Mouse (Mus musculus) forebrain, embryonic 16.5 days (tissue): ENCODE measurements at regions not wholly inside any gene's neighbourhood (a gene's known extent, or its start where the extent isn't known, plus 50 kb on each side); places are given as distances from the start of the nearest gene placed in this dataset.

Experiments used
- ATAC-seq: fragments of 200-750 bp; cut with Nextera tagmentation; 2 replicates; pipeline ENCODE4 v1.8.0; 2017; ENCODE audit warnings: mild to moderate bottlenecking, moderate library complexity
- H3K27ac ChIP-seq: fragments of 300-500 bp; sonication (generic); 2 replicates; pipeline ENCODE4 v1.5.1; 2014; ENCODE audit warnings: low read length, control low read depth
- H3K27me3 ChIP-seq: fragments of 300-500 bp; sonication (generic); replicated peaks from 2 replicates; pipeline ENCODE4 v1.6.1; 2014; ENCODE audit warnings: low read length; ENCODE audit not compliant: control insufficient read depth, insufficient read depth
- H3K36me3 ChIP-seq: fragments of 300-500 bp; sonication (generic); 2 replicates; pipeline ENCODE4 v1.6.1; 2014; ENCODE audit not compliant: control insufficient read depth, insufficient read depth
- H3K4me1 ChIP-seq: fragments of 300-500 bp; sonication (generic); replicated peaks from 2 replicates; pipeline ENCODE4 v1.6.1; 2014; ENCODE audit warnings: low read length; ENCODE audit not compliant: control insufficient read depth, insufficient read depth
- H3K4me2 ChIP-seq: fragments of 300-500 bp; sonication (generic); 2 replicates; pipeline ENCODE4 v1.6.1; 2014; ENCODE audit warnings: mild to moderate bottlenecking, low read length, control low read depth
- H3K4me3 ChIP-seq: fragments of 300-500 bp; sonication (generic); replicated peaks from 2 replicates; pipeline ENCODE4 v1.5.1; 2014; ENCODE audit warnings: mild to moderate bottlenecking, low read length, control low read depth
- H3K9ac ChIP-seq: fragments of 300-500 bp; sonication (generic); replicated peaks from 2 replicates; pipeline ENCODE4 v1.6.1; 2014; ENCODE audit warnings: low read depth, low read length, control low read depth
- H3K9me3 ChIP-seq: fragments of 300-500 bp; sonication (generic); 2 replicates; pipeline ENCODE4 v1.6.1; 2016; ENCODE audit warnings: low read length; ENCODE audit not compliant: control insufficient read depth
- WGBS: fragments of 180-500 bp; shearing (Covaris S2); extraction: QIAGEN DNeasy Blood & Tissue Kit; methylation state at CpG from one replicate; pipeline ENCODE4 v1.1.7; 2014; 5-methylcytosine and 5-hydroxymethylcytosine counted together

- ATAC-seq, result no peak
- Histone ChIP-seq H3K36me3 (no peaks in the 10 kb centered on the region), H3K27ac (no peak overlapping the region), H3K27me3 (no peaks in the 10 kb centered on the region), H3K4me3 (no peak overlapping the region), H3K9ac (no peak overlapping the region), H3K4me1 (peaks cover 4% of the 10 kb centered on the region; the same call in 1 of the 2 replicates), H3K9me3 (no peaks in the 10 kb centered on the region), H3K4me2 (no peak overlapping the region)
- 86% methylated on average over 7 of the region's 7 CpGs for WGBS
These were observed 818.3 kb upstream of the Car8 start for GRCm38 (mm10) chr4:9057113-9057512.

GRCm38 (mm10) chr4:9055876-9056275 lies 817.0 kb upstream of the Car8 start:
- 81% methylated on average over 4 of the region's 4 CpGs for WGBS
- no peaks in the 10 kb centered on the region for H3K36me3 ChIP-seq
- H3K9me3 ChIP-seq, result no peaks in the 10 kb centered on the region
- no peak for ATAC-seq
- H3K4me3 ChIP-seq, result no peak overlapping the region
- no peak overlapping the region for H3K27ac ChIP-seq
- no peaks in the 10 kb centered on the region for H3K27me3 ChIP-seq
- H3K4me1 ChIP-seq, result peaks cover 4% of the 10 kb centered on the region; the same call in 1 of the 2 replicates
- no peak overlapping the region for H3K4me2 ChIP-seq
- H3K9ac ChIP-seq, result no peak overlapping the region

- Histone ChIP-seq H3K9me3 (no peaks in the 10 kb centered on the region), H3K27me3 (no peaks in the 10 kb centered on the region), H3K36me3 (no peaks in the 10 kb centered on the region), H3K9ac (no peak overlapping the region), H3K4me3 (no peak overlapping the region), H3K4me2 (no peak overlapping the region), H3K27ac (no peak overlapping the region), H3K4me1 (peaks cover 2% of the 10 kb centered on the region; the same call in 1 of the 2 replicates)
- WGBS, result 48% methylated on average over 9 of the region's 9 CpGs
- ATAC-seq, result no peak
These were observed 816.5 kb upstream of the Car8 start for GRCm38 (mm10) chr4:9055266-9055820.

- H3K36me3 ChIP-seq, result no peaks in the 10 kb centered on the region
- 95% methylated on average over 1 of the region's 1 CpGs for WGBS
- ATAC-seq, result no peak
- H3K9ac ChIP-seq, result no peak overlapping the region
- no peak overlapping the region for H3K4me3 ChIP-seq
- no peak overlapping the region for H3K4me2 ChIP-seq
- no peaks in the 10 kb centered on the region for H3K9me3 ChIP-seq
- no peaks in the 10 kb centered on the region for H3K27me3 ChIP-seq
- no peaks in the 10 kb centered on the region for H3K4me1 ChIP-seq
- H3K27ac ChIP-seq, result no peak overlapping the region
These were observed 810.0 kb upstream of the Car8 start for GRCm38 (mm10) chr4:9048817-9049216.

GRCm38 (mm10) chr4:9047151-9047550 lies 808.3 kb upstream of the Car8 start:
- WGBS, result 65% methylated on average over 4 of the region's 4 CpGs
- H3K36me3 ChIP-seq, result no peaks in the 10 kb centered on the region
- no peak overlapping the region for H3K4me3 ChIP-seq
- no peak overlapping the region for H3K4me2 ChIP-seq
- no peaks in the 10 kb centered on the region for H3K9me3 ChIP-seq
- H3K27ac ChIP-seq, result no peak overlapping the region
- H3K27me3 ChIP-seq, result no peaks in the 10 kb centered on the region
- H3K4me1 ChIP-seq, result no peaks in the 10 kb centered on the region
- H3K9ac ChIP-seq, result no peak overlapping the region
- ATAC-seq, result no peak

GRCm38 (mm10) chr4:9046436-9046835 lies 807.6 kb upstream of the Car8 start:
- Histone ChIP-seq H3K4me3 (no peak overlapping the region), H3K27ac (no peak overlapping the region), H3K4me2 (no peak overlapping the region), H3K9me3 (no peaks in the 10 kb centered on the region), H3K9ac (no peak overlapping the region), H3K27me3 (no peaks in the 10 kb centered on the region), H3K36me3 (no peaks in the 10 kb centered on the region), H3K4me1 (no peaks in the 10 kb centered on the region)
- ATAC-seq, result no peak
- 90% methylated on average over 14 of the region's 14 CpGs for WGBS

- Histone ChIP-seq H3K27ac (no peak overlapping the region), H3K4me3 (no peak overlapping the region), H3K27me3 (no peaks in the 10 kb centered on the region), H3K9ac (no peak overlapping the region), H3K4me2 (no peak overlapping the region), H3K9me3 (no peaks in the 10 kb centered on the region), H3K4me1 (no peaks in the 10 kb centered on the region), H3K36me3 (no peaks in the 10 kb centered on the region)
- 74% methylated on average over 4 of the region's 4 CpGs for WGBS
- ATAC-seq, result no peak
These were observed 807.2 kb upstream of the Car8 start for GRCm38 (mm10) chr4:9046030-9046429.

GRCm38 (mm10) chr4:9036005-9036404 lies 797.2 kb upstream of the Car8 start:
- Histone ChIP-seq H3K4me1 (no peaks in the 10 kb centered on the region), H3K36me3 (no peaks in the 10 kb centered on the region), H3K4me3 (no peak overlapping the region), H3K9me3 (no peaks in the 10 kb centered on the region), H3K9ac (no peak overlapping the region), H3K27ac (no peak overlapping the region), H3K4me2 (no peak overlapping the region), H3K27me3 (no peaks in the 10 kb centered on the region)
- no peak for ATAC-seq
- WGBS, result 90% methylated on average over 4 of the region's 4 CpGs

- no peaks in the 10 kb centered on the region for H3K9me3 ChIP-seq
- no peaks in the 10 kb centered on the region for H3K27me3 ChIP-seq
- no peak overlapping the region for H3K4me2 ChIP-seq
- no peak overlapping the region for H3K4me3 ChIP-seq
- 88% methylated on average over 4 of the region's 4 CpGs for WGBS
- H3K27ac ChIP-seq, result no peak overlapping the region
- ATAC-seq, result no peak
- no peak overlapping the region for H3K9ac ChIP-seq
- H3K4me1 ChIP-seq, result no peaks in the 10 kb centered on the region
- no peaks in the 10 kb centered on the region for H3K36me3 ChIP-seq
These were observed 796.5 kb upstream of the Car8 start for GRCm38 (mm10) chr4:9035350-9035749.

GRCm38 (mm10) chr4:9034280-9034679 lies 795.4 kb upstream of the Car8 start:
- Histone ChIP-seq H3K4me1 (no peaks in the 10 kb centered on the region), H3K27ac (no peak overlapping the region), H3K9ac (no peak overlapping the region), H3K36me3 (no peaks in the 10 kb centered on the region), H3K27me3 (no peaks in the 10 kb centered on the region), H3K4me3 (no peak overlapping the region), H3K4me2 (no peak overlapping the region), H3K9me3 (no peaks in the 10 kb centered on the region)
- 77% methylated on average over 4 of the region's 4 CpGs for WGBS
- ATAC-seq, result no peak
